Mouse (Mus musculus) forebrain, embryonic 11.5 days (tissue): Measurements from ENCODE around the gene Pknox2. TPM values are rescaled to one million over a fixed set of nuclear protein-coding genes. Genes with fewer than 3 reads are reported as not detected.

ENCODE experiments used
- ATAC-seq: fragments of 200-750 bp; cut with Nextera tagmentation; replicated peaks from 2 replicates; pipeline ENCODE4 v1.8.0; 2017; ENCODE audit warnings: moderate TSS enrichment; ENCODE audit not compliant: low FRiP score
- DNase-seq: peaks from one replicate; pipeline ENCODE4 v3.0.0-alpha.2; 2017; ENCODE audit warnings: low spot score
- H3K27ac ChIP-seq: fragments of 300-500 bp; sonication (generic); 2 replicates; pipeline ENCODE4 v1.5.1; 2014; ENCODE audit warnings: low read depth, low read length
- H3K27me3 ChIP-seq: fragments of 300-500 bp; sonication (generic); 2 replicates; pipeline ENCODE4 v1.6.1; 2014; ENCODE audit warnings: mild to moderate bottlenecking, low read length, mixed read lengths; ENCODE audit not compliant: control insufficient read depth, insufficient read depth
- H3K36me3 ChIP-seq: fragments of 300-500 bp; sonication (generic); 2 replicates; pipeline ENCODE4 v1.6.1; 2014; ENCODE audit warnings: mild to moderate bottlenecking, low read length, moderate library complexity, mixed read lengths; ENCODE audit not compliant: control insufficient read depth, insufficient read depth
- H3K4me1 ChIP-seq: fragments of 300-500 bp; sonication (generic); replicated peaks from 2 replicates; pipeline ENCODE4 v1.6.1; 2014; ENCODE audit warnings: low read length, mixed read lengths; ENCODE audit not compliant: control insufficient read depth, insufficient read depth
- H3K4me2 ChIP-seq: fragments of 300-500 bp; sonication (generic); 2 replicates; pipeline ENCODE4 v1.6.1; 2014; ENCODE audit warnings: low read depth, mild to moderate bottlenecking, low read length, moderate library complexity, mixed read lengths; ENCODE audit not compliant: severe bottlenecking
- H3K4me3 ChIP-seq: fragments of 300-500 bp; sonication (generic); 2 replicates; pipeline ENCODE4 v1.5.1; 2014; ENCODE audit warnings: low read depth, low read length
- H3K9ac ChIP-seq: fragments of 300-500 bp; sonication (generic); 2 replicates; pipeline ENCODE4 v1.6.1; 2014; ENCODE audit warnings: low read length
- H3K9me3 ChIP-seq: fragments of 300-500 bp; sonication (generic); 2 replicates; pipeline ENCODE4 v1.6.1; 2016; ENCODE audit warnings: low read length, mixed read lengths; ENCODE audit not compliant: control insufficient read depth
- WGBS: fragments of 180-500 bp; shearing (Covaris S2); extraction: QIAGEN DNeasy Blood & Tissue Kit; methylation state at CpG from one replicate; pipeline ENCODE4 v1.1.7; 2014; 5-methylcytosine and 5-hydroxymethylcytosine counted together
- polyA plus RNA-seq: library from polyadenylated mRNA; unstranded; fragments of >200 nt; fragmentation: Nextera tagmentation; extraction: Ambion mirVana; gene quantifications from 2 replicates; pipeline ENCODE4 v1.2.1, GENCODE M21; 2014

The Pknox2 gene
- polyA plus RNA-seq, 1 experiment from 2014 or later = 21.0 TPM

- under 1% methylated on average over 26 of the region's 26 CpGs for WGBS
- H3K27me3 ChIP-seq = no peaks in the 10 kb centered on the region
- H3K9ac ChIP-seq = peak overlapping the region; percentile 90
- peak overlapping the region; percentile 60 for H3K4me3 ChIP-seq
- DNase-seq = peak; percentile 74
- no peaks in the 10 kb centered on the region for H3K36me3 ChIP-seq
- no peak for ATAC-seq
- peak overlapping the region; percentile 97 for H3K27ac ChIP-seq
- peak overlapping the region; percentile 93 for H3K4me2 ChIP-seq
- no peaks in the 10 kb centered on the region for H3K9me3 ChIP-seq
- H3K4me1 ChIP-seq = peaks cover 34% of the 10 kb centered on the region
Observed at GRCm38 (mm10) chr9:37145151-37145615, 2.0 kb downstream of the Pknox2 start.

- peak overlapping the region; percentile 97 for H3K27ac ChIP-seq
- peaks cover 37% of the 10 kb centered on the region for H3K4me1 ChIP-seq
- H3K4me2 ChIP-seq = peak overlapping the region; percentile 93
- no peaks in the 10 kb centered on the region for H3K9me3 ChIP-seq
- no peak for DNase-seq
- no peak for ATAC-seq
- no peaks in the 10 kb centered on the region for H3K36me3 ChIP-seq
- WGBS = 1% methylated on average over 6 of the region's 6 CpGs
- no peaks in the 10 kb centered on the region for H3K27me3 ChIP-seq
- peak overlapping the region; percentile 90 for H3K9ac ChIP-seq
- peak overlapping the region; percentile 60 for H3K4me3 ChIP-seq
Observed at GRCm38 (mm10) chr9:37144696-37145095, 2.5 kb downstream of the Pknox2 start.

GRCm38 (mm10) chr9:37144251-37144650 is 3.0 kb downstream of the Pknox2 start:
- peak overlapping the region; percentile 93 for H3K4me2 ChIP-seq
- DNase-seq = peak; percentile 88
- no peaks in the 10 kb centered on the region for H3K27me3 ChIP-seq
- WGBS = 1% methylated on average over 21 of the region's 21 CpGs
- ATAC-seq = peak; percentile 9
- peak overlapping the region; percentile 97 for H3K27ac ChIP-seq
- H3K9ac ChIP-seq = peak overlapping the region; percentile 90
- H3K4me1 ChIP-seq = peaks cover 38% of the 10 kb centered on the region
- no peaks in the 10 kb centered on the region for H3K36me3 ChIP-seq
- H3K9me3 ChIP-seq = no peaks in the 10 kb centered on the region
- H3K4me3 ChIP-seq = peak overlapping the region; percentile 60

GRCm38 (mm10) chr9:37143046-37143931 is 3.9 kb downstream of the Pknox2 start:
- no peaks in the 10 kb centered on the region for H3K27me3 ChIP-seq
- DNase-seq = peak; percentile 52
- H3K4me1 ChIP-seq = peaks cover 40% of the 10 kb centered on the region
- H3K36me3 ChIP-seq = no peaks in the 10 kb centered on the region
- H3K4me2 ChIP-seq = peak overlapping the region; percentile 93
- H3K9ac ChIP-seq = peak overlapping the region; percentile 90
- no peak for ATAC-seq
- H3K27ac ChIP-seq = peak overlapping the region; percentile 97
- peak overlapping the region; percentile 60; the same call in 1 of the 2 replicates for H3K4me3 ChIP-seq
- no peaks in the 10 kb centered on the region for H3K9me3 ChIP-seq
- WGBS = 13% methylated on average over 12 of the region's 12 CpGs

GRCm38 (mm10) chr9:37142107-37142506 is 5.1 kb downstream of the Pknox2 start:
- H3K4me3 ChIP-seq = no peak overlapping the region
- H3K4me2 ChIP-seq = no peak overlapping the region
- H3K27ac ChIP-seq = peak overlapping the region; percentile 39; the same call in 1 of the 2 replicates
- H3K4me1 ChIP-seq = peaks cover 36% of the 10 kb centered on the region
- no peaks in the 10 kb centered on the region for H3K9me3 ChIP-seq
- DNase-seq (peak; percentile 52), ATAC-seq (no peak)
- H3K27me3 ChIP-seq = no peaks in the 10 kb centered on the region
- no peak overlapping the region for H3K9ac ChIP-seq
- WGBS = 18% methylated on average over 4 of the region's 4 CpGs
- H3K36me3 ChIP-seq = no peaks in the 10 kb centered on the region

- H3K36me3 ChIP-seq = no peaks in the 10 kb centered on the region
- peak; percentile 63 for DNase-seq
- no peaks in the 10 kb centered on the region for H3K9me3 ChIP-seq
- peaks cover 36% of the 10 kb centered on the region for H3K4me1 ChIP-seq
- 0 out of 2 replicates have a peak overlapping the region, but pooled peaks have one; percentile 9 for H3K4me2 ChIP-seq
- H3K27ac ChIP-seq = no peak overlapping the region
- WGBS = 18% methylated on average over 5 of the region's 5 CpGs
- peak overlapping the region; percentile 23; the same call in 1 of the 2 replicates for H3K9ac ChIP-seq
- ATAC-seq = no peak
- no peak overlapping the region for H3K4me3 ChIP-seq
- H3K27me3 ChIP-seq = no peaks in the 10 kb centered on the region
Observed at GRCm38 (mm10) chr9:37140464-37141181, 6.6 kb downstream of the Pknox2 start.

GRCm38 (mm10) chr9:37139514-37139913 is 7.7 kb downstream of the Pknox2 start:
- H3K4me1 ChIP-seq = peaks cover 30% of the 10 kb centered on the region
- no peaks in the 10 kb centered on the region for H3K27me3 ChIP-seq
- DNase-seq = peak; percentile 78
- peak overlapping the region; percentile 24; the same call in 1 of the 2 replicates for H3K4me2 ChIP-seq
- no peaks in the 10 kb centered on the region for H3K36me3 ChIP-seq
- no peaks in the 10 kb centered on the region for H3K9me3 ChIP-seq
- WGBS = 1% methylated on average over 8 of the region's 8 CpGs
- peak overlapping the region; percentile 33; the same call in 1 of the 2 replicates for H3K9ac ChIP-seq
- H3K27ac ChIP-seq = peak overlapping the region; percentile 58
- H3K4me3 ChIP-seq = no peak overlapping the region
- peak; percentile 71 for ATAC-seq

GRCm38 (mm10) chr9:37138883-37139282 is 8.3 kb downstream of the Pknox2 start:
- no peak overlapping the region for H3K4me3 ChIP-seq

More at GRCm38 (mm10) chr9:37138883-37139282, 8.3 kb downstream of the Pknox2 start:
- no peak overlapping the region for H3K9ac ChIP-seq
- H3K27ac ChIP-seq = no peak overlapping the region
- H3K36me3 ChIP-seq = no peaks in the 10 kb centered on the region
- no peak overlapping the region for H3K4me2 ChIP-seq
- WGBS = 45% methylated on average over 4 of the region's 4 CpGs
- ATAC-seq = no peak
- peaks cover 30% of the 10 kb centered on the region for H3K4me1 ChIP-seq
- peak; percentile 44 for DNase-seq
- H3K9me3 ChIP-seq = no peaks in the 10 kb centered on the region
- H3K27me3 ChIP-seq = no peaks in the 10 kb centered on the region
